Mouse (Mus musculus): Measurements from ENCODE around the gene Wdr37. TPM values are rescaled to one million over a fixed set of nuclear protein-coding genes. Genes with fewer than 3 reads are reported as not detected.

Gene Wdr37
- total and polyA plus RNA-seq, 2 experiments from 2014 or later: 40.7 to 60.1 TPM

- Histone ChIP-seq H3K4me3 (ENCODE audit: low read depth, low read length) (no peak overlapping the region), H3K36me3 (ENCODE audit: insufficient read depth, low read length) (no peaks in the 10 kb centered on the region), H3K27ac (ENCODE audit: low read depth, low read length) (no peak overlapping the region), H3K4me1 (ENCODE audit: insufficient read depth, low read length) (no peaks in the 10 kb centered on the region), H3K9me3 (ENCODE audit: low read length) (no peaks in the 10 kb centered on the region), H3K4me2 (ENCODE audit: low read depth, low read length, poor library complexity, severe bottlenecking) (no peak overlapping the region), H3K9ac (replicated peaks; ENCODE audit: low read length, poor library complexity, severe bottlenecking) (no peak overlapping the region), H3K27me3 (ENCODE audit: insufficient read depth, low read length) (no peaks in the 10 kb centered on the region)
- no peak for TF ChIP-seq CTCF (IDR thresholded peaks at IDR 0.05)
- WGBS: 96% methylated on average over 7 of the region's 7 CpGs
- ATAC-seq (ENCODE audit: low FRiP score) (peak; percentile 54; the same call in 1 of the 2 replicates), DNase-seq (ENCODE audit: low spot score) (no peak)
These were observed 102.0 kb downstream of the Wdr37 start for GRCm38 (mm10) chr13:8769654-8770227.

DNA sequence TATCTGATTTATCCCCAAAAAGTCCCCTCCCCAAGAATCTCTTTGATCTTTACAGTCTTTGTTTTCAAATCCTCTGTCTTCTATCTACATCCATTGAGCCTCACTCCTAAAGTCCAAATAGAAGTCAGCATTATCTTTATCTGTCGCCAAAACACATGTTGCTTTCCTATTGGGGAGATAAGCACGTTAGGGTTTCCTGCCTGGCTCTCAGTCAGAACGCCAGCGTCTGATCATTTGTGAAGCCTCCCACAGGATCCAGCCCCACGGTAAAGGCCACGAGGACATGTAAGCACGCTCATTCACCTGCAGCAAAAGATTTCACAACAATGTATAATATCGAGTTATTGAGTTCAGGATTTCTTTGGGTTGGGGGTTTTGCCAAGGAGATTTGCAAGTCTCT is 110.8 kb downstream of the Wdr37 start:
- no peaks in the 10 kb centered on the region for H3K9me3 ChIP-seq (ENCODE audit: low read length)
- ATAC-seq (ENCODE audit: low FRiP score) (no peak), DNase-seq (ENCODE audit: low spot score) (no peak)
- H3K4me3 ChIP-seq (ENCODE audit: low read depth, low read length): no peak overlapping the region
- no peaks in the 10 kb centered on the region for H3K27me3 ChIP-seq (ENCODE audit: insufficient read depth, low read length)
- no peak overlapping the region for H3K9ac ChIP-seq (replicated peaks; ENCODE audit: low read length, poor library complexity, severe bottlenecking)
- no peak overlapping the region for H3K27ac ChIP-seq (ENCODE audit: low read depth, low read length)
- no peak for TF ChIP-seq CTCF (IDR thresholded peaks at IDR 0.05)
- WGBS: 62% methylated on average over 8 of the region's 8 CpGs
- H3K4me2 ChIP-seq (ENCODE audit: low read depth, low read length, poor library complexity, severe bottlenecking): no peak overlapping the region
- no peaks in the 10 kb centered on the region for H3K36me3 ChIP-seq (ENCODE audit: insufficient read depth, low read length)
- no peaks in the 10 kb centered on the region for H3K4me1 ChIP-seq (ENCODE audit: insufficient read depth, low read length)

Small RNA genes within 50 kb of the gene (microRNA-seq; reads per million reads assigned to microRNA genes)
- not detected for gene Gm22750 (ENCODE audit: borderline number of aligned reads)

Other genes starting within 250 kb of the Wdr37 start
- gene Idi1, start 13.6 kb upstream of the Wdr37 start, total RNA-seq (2014; rRNA removed): 39.2 and 42.6 TPM in 2 replicates
- 60.4 and 65.2 TPM in 2 replicates for gene Idi1, start 13.6 kb upstream of the Wdr37 start, polyA plus RNA-seq (2015; fragmentation: Nextera tagmentation; extraction: Ambion mirVana)
- gene Gm9745, start 76.3 kb upstream of the Wdr37 start, total RNA-seq (2014; rRNA removed): not detected in 2 replicates
- gene Gm9745, start 76.3 kb upstream of the Wdr37 start, polyA plus RNA-seq (2015; fragmentation: Nextera tagmentation; extraction: Ambion mirVana): not detected in 2 replicates
- gene Idi2, start 81.0 kb upstream of the Wdr37 start, total RNA-seq (2014; rRNA removed): not detected in 2 replicates
- not detected in 2 replicates for gene Idi2, start 81.0 kb upstream of the Wdr37 start, polyA plus RNA-seq (2015; fragmentation: Nextera tagmentation; extraction: Ambion mirVana)
- gene Gtpbp4, start 124.2 kb upstream of the Wdr37 start, total RNA-seq (2014; rRNA removed): 12.1 and 20.6 TPM in 2 replicates
- gene Gtpbp4, start 124.2 kb upstream of the Wdr37 start, polyA plus RNA-seq (2015; fragmentation: Nextera tagmentation; extraction: Ambion mirVana): 47.2 and 48.7 TPM in 2 replicates
- 78.3 and 84.0 TPM in 2 replicates for gene Larp4b, start 222.0 kb upstream of the Wdr37 start, total RNA-seq (2014; rRNA removed)
- gene Larp4b, start 222.0 kb upstream of the Wdr37 start, polyA plus RNA-seq (2015; fragmentation: Nextera tagmentation; extraction: Ambion mirVana): 38.2 and 40.8 TPM in 2 replicates